Mouse (Mus musculus): ENCODE results near the gene Slc39a3. TPM values are rescaled to one million over a fixed set of nuclear protein-coding genes. Genes with fewer than 3 reads are reported as not detected.

Slc39a3 gene
- total RNA-seq (2012; rRNA removed) (14.8 and 19.5 TPM in 2 replicates), polyA plus RNA-seq (2012; ENCODE audit: insufficient read depth in 1 of 2, insufficient read length in 2 of 2, low read depth in 1 of 2, low replicate concordance in 2 of 2, missing spikeins in 1 of 2) (10 to 100 TPM in 1 of 2 experiments, not detected in 1; 15.6 TPM)

DNA sequence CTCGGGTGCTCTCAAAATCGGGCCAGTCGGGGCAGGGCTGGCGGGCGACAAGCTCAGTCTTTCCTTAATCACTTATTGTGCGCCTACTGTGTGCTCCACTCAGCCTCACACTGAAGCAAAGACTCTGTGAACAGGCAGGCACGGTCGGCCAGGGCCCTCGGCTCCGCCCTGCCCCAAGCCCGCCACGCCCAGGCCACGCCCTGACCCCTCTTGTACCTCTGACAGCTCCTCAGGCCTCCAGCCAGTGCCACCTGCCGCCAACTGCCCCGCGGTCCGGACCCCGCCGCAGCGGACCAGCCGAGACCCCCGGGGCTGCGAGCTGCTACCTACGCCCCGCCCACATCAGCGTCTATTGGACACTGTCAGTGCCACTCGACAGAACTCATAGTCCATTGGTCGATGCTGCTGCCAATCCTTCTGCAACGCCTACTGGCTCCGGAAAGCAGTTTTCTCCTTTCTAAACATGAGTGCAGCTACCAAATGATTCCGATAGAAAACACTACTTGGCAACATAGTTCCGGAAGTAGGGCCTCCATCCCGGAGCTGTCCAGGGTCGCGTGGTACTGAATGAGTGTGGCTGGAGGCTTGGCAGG, at the start of gene Slc39a3:
TSS of gene Slc39a3 (minus strand) at position 439 of the 593 bp plus-strand sequence.
- Histone ChIP-seq H3K27ac (ENCODE audit: control insufficient read depth, low read depth, low read length) (0 out of 2 replicates have a peak within 1 kb of the TSS, but pooled peaks have one; percentile 14), H3K9me3 (replicated peaks; ENCODE audit: insufficient read depth, low read length) (no peaks in the 10 kb centered on the region), H3K9ac (ENCODE audit: control insufficient read depth, low read depth, low read length, poor library complexity, severe bottlenecking) (peak within 1 kb of the TSS; percentile 67), H3K4me1 (ENCODE audit: control insufficient read depth in 1 of 2, insufficient read depth in 2 of 2, low read length in 2 of 2) (no peaks in the 10 kb centered on the region), H3K36me3 (ENCODE audit: control insufficient read depth in 1 of 2, insufficient read depth in 2 of 2, low read length in 2 of 2) (no peaks in the 10 kb centered on the region), H3K79me2 (ENCODE audit: control insufficient read depth, insufficient read depth, low read length, poor library complexity) (no peaks in the 10 kb centered on the region; the same call in 1 of the 2 replicates), H3K4me3 (ENCODE audit: control insufficient read depth in 1 of 2, insufficient read depth in 1 of 2, low read depth in 2 of 2, low read length in 2 of 2) (peak within 1 kb of the TSS; percentile 44 to 82), H3K27me3 (ENCODE audit: control insufficient read depth in 1 of 2, insufficient read depth in 2 of 2, low read length in 2 of 2) (no peaks in the 10 kb centered on the region)
- peak; percentile 99 for DNase-seq (ENCODE audit: low read depth, low spot score)
- TF ChIP-seq ELF1 (IDR thresholded peaks at IDR 0.05; ENCODE audit: low read depth, low read length) (peak; percentile 75), TCF12 (IDR thresholded peaks at IDR 0.05; ENCODE audit: low read depth, low read length) (0 out of 2 replicates have a peak, but pooled peaks have one; percentile 23), MAFK (IDR thresholded peaks at IDR 0.05; ENCODE audit: borderline replicate concordance, low read depth, low read length) (no peak), BHLHE40 (IDR thresholded peaks at IDR 0.05; ENCODE audit: borderline replicate concordance, low read depth, low read length) (no peak), USF1 (IDR thresholded peaks at IDR 0.05; ENCODE audit: low read depth, low read length) (no peak), NELFE (IDR thresholded peaks at IDR 0.05; ENCODE audit: low read depth, low read length) (peak; percentile 46; the same call in 1 of the 2 replicates), SIN3A (IDR thresholded peaks at IDR 0.05; ENCODE audit: low read length) (peak; percentile 100), MYB (IDR thresholded peaks at IDR 0.05; ENCODE audit: low read depth, low read length) (no peak), MAX (IDR thresholded peaks at IDR 0.05; ENCODE audit: low read length) (peak; percentile 39; the same call in 1 of the 2 replicates), TAL1 (IDR thresholded peaks at IDR 0.05; ENCODE audit: low read length) (no peak), UBTF (IDR thresholded peaks at IDR 0.05; ENCODE audit: borderline replicate concordance, insufficient read depth, low read depth, low read length) (no peak; the same call in 1 of the 2 replicates), EP300 (IDR thresholded peaks at IDR 0.05; ENCODE audit: low read depth in 1 of 2, low read length in 2 of 2) (no peak), MAZ (IDR thresholded peaks at IDR 0.05; ENCODE audit: low read depth, low read length) (0 out of 2 replicates have a peak, but pooled peaks have one; percentile 53), KAT2A (conservative IDR thresholded peaks at IDR 0.05; ENCODE audit: low read depth, low read length) (peak; percentile 65; the same call in 1 of the 2 replicates), MXI1 (IDR thresholded peaks at IDR 0.05; ENCODE audit: low read depth, low read length) (peak; percentile 96), RCOR1 (IDR thresholded peaks at IDR 0.05; ENCODE audit: low read depth, low read length) (no peak), CHD2 (IDR thresholded peaks at IDR 0.05; ENCODE audit: low read length) (peak; percentile 91), E2F4 (IDR thresholded peaks at IDR 0.05; ENCODE audit: borderline replicate concordance, low read depth, low read length) (no peak), POLR2AphosphoS5 (IDR thresholded peaks at IDR 0.05; ENCODE audit: borderline replicate concordance, low read depth, low read length) (no peak), RAD21 (IDR thresholded peaks at IDR 0.05; ENCODE audit: low read depth, low read length) (no peak), SMC3 (IDR thresholded peaks at IDR 0.05; ENCODE audit: low read depth, low read length) (no peak), CHD1 (IDR thresholded peaks at IDR 0.05; ENCODE audit: low read depth, low read length) (no peak), USF2 (IDR thresholded peaks at IDR 0.05; ENCODE audit: borderline replicate concordance in 1 of 2, insufficient read depth in 1 of 2, low read depth in 1 of 2, low read length in 2 of 2) (no peak), NRF1 (IDR thresholded peaks at IDR 0.05; ENCODE audit: insufficient read depth, low read depth, low read length, poor library complexity, severe bottlenecking) (0 out of 2 replicates have a peak, but pooled peaks have one; percentile 14), GABPA (IDR thresholded peaks at IDR 0.05; ENCODE audit: low read depth, low read length) (no peak), ETS1 (IDR thresholded peaks at IDR 0.05; ENCODE audit: low read depth, low read length) (no peak), MYC (IDR thresholded peaks at IDR 0.05; ENCODE audit: low read depth, low read length) (peak; percentile 76; the same call in 1 of the 2 replicates), ZC3H11A (IDR thresholded peaks at IDR 0.05; ENCODE audit: low read depth, low read length) (no peak), ZKSCAN1 (IDR thresholded peaks at IDR 0.05; ENCODE audit: low read depth, low read length) (peak; percentile 97), TBP (IDR thresholded peaks at IDR 0.05; ENCODE audit: low read depth, low read length) (peak; percentile 76), ZMIZ1 (IDR thresholded peaks at IDR 0.05; ENCODE audit: low read depth, low read length) (no peak), ZNF384 (IDR thresholded peaks at IDR 0.05; ENCODE audit: low read depth, low read length) (no peak), POLR2A (IDR thresholded peaks at IDR 0.05; ENCODE audit: control insufficient read depth in 1 of 2, insufficient read depth in 1 of 2, low read depth in 1 of 2, low read length in 2 of 2, poor library complexity in 1 of 2) (peak; percentile 49 to 59; a peak in 3 of 4 replicates), GATA1 (IDR thresholded peaks at IDR 0.05; ENCODE audit: low read depth, low read length) (no peak), CTCF (IDR thresholded peaks at IDR 0.05 in 2 of 3, conservative IDR thresholded peaks at IDR 0.05 in 1 of 3; ENCODE audit: control insufficient read depth in 1 of 3, insufficient read depth in 1 of 3, low read depth in 2 of 3, low read length in 3 of 3, poor library complexity in 1 of 3, severe bottlenecking in 1 of 3) (no peak), JUND (IDR thresholded peaks at IDR 0.05; ENCODE audit: low read depth, low read length) (no peak)
